Mouse (Mus musculus) G1E (cell line): ENCODE data around the gene Tbx6.

Source experiments
- CTCF ChIP-seq: IDR thresholded peaks from 2 replicates; pipeline ENCODE4 v1.5.1; 2012; ENCODE audit warnings: low read depth, low read length, inconsistent platforms, mixed read lengths
- GATA1 ChIP-seq: IDR thresholded peaks from 2 replicates; pipeline ENCODE4 v1.6.1; 2012; ENCODE audit warnings: borderline replicate concordance, low read length, inconsistent platforms, mixed read lengths
- POLR2AphosphoS5 ChIP-seq: IDR thresholded peaks from 2 replicates; pipeline ENCODE4 v1.6.1; 2012; ENCODE audit warnings: low read depth, low read length, inconsistent platforms; ENCODE audit not compliant: insufficient replicate concordance
- TAL1 ChIP-seq: conservative IDR thresholded peaks from 2 replicates; pipeline ENCODE4 v1.6.1; 2012; ENCODE audit warnings: low read depth, low read length, inconsistent platforms, mixed read lengths

DNA sequence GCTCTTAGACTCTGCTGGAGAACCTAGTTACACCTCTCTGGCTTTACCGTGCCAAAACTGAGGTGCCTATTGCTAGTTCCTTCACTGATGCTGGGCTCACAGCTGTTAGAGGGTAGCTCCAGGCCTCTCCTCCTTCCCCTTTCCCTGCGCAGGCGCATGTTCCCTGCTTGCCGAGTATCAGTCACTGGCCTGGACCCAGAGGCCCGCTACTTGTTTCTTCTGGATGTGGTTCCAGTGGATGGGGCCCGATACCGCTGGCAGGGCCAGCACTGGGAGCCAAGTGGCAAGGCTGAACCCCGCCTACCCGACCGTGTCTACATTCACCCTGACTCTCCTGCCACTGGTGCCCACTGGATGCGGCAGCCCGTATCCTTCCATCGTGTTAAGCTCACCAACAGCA is 1.4 kb downstream of the Tbx6 start:
- TF ChIP-seq CTCF (no peak), GATA1 (no peak), TAL1 (no peak), POLR2AphosphoS5 (no peak; the same call in 1 of the 2 replicates)
